Mouse (Mus musculus): ENCODE results near the gene 4930412O13Rik. TPM values are rescaled to one million over a fixed set of nuclear protein-coding genes. Genes with fewer than 3 reads are reported as not detected.

Gene 4930412O13Rik
- total RNA-seq, 2 experiments from 2014 or later: not detected

DNA sequence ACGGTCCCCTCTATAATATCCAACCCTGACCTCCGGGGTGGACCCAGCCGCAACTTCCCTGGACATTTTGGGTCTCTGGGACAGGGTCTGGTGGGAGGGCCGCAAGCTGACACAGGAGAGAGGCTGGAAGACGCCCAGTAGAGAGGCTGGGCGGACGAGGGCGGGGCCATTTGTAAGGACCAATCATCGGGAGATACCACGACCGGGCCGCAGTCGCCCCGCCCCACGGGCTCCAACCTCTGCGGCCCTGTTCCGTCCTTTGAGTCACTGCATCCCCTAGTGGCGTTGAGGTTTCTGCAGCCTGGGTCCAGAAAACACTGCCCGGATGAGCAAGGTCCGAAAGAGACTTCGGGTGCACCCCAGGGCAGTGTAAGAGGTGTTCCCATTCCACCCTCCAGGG, 1.6 kb upstream of the 4930412O13Rik start:
- DNase-seq (ENCODE audit: low spot score in 2 of 2): peak in 1 of 2 experiments; percentile 20

DNA sequence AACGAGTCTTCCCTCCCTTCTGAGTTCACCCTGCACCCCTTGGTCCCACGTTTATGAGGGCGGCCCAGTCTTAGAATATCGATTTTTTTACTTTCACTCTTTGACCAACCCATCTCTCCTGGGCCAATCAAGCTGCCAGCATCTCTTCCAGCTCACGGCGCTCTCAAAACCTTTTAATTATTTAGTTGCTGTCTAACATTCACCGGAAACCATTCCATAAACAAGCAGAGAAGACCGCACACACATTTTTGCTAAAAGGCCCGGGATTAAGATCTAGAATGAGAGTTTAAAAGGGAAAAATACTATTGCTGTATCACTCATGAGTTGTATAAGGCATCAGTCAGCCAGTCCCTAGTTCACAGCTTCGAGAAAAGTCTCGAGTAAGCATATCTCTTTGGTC, 781 bp upstream of the 4930412O13Rik start:
- no peak for DNase-seq (ENCODE audit: low spot score in 2 of 2)

DNA sequence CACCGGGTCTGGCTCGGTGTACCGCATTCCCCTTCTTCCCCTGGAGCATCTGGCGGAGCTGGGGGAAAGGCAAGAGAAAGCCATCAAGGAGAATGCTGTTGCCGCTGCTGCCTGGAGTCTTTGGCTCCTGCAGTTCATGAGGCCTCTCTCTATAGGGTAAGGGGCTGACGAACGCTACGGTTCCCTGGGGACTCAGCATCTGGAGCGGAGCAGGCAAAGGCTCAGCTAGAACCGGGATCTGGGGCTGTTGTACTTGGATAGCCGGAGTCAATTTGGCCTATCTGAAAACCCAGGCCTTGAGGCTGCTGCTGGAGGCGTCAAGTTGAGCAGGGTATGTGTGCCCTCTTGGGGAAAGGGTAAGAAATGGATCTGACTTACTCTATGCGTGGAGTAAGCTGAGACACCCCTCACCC, 565 bp downstream of the 4930412O13Rik start:
- DNase-seq (ENCODE audit: low spot score in 2 of 2): no peak

DNA sequence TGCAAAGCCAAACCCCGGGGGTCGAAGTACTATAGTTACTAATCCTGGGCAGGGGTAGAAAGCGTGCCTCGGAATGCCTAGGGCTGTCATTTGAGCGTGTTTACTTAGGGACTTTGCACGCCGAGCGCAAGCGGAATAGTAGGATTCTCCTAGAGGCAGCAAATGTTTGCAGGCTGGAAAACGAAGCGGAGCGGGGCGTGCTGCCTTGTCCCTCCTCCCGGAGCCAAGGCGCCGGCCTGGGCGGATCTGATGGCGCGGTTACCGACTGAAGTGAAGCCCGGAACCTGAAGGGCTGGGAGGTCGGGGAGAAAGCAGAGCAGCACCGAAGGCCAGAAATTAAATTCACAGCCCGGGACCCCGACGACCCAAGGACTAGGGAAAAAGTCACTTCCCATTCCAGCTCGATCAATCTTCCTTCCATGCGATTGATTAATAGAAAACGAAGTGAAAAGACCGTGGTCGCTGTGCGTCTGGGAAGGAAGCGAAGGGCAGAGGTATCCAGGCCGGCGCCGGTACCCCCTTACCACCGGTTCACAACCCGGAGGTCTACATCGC, 1.4 kb downstream of the 4930412O13Rik start:
- DNase-seq (ENCODE audit: low spot score in 2 of 2): no peak

DNA sequence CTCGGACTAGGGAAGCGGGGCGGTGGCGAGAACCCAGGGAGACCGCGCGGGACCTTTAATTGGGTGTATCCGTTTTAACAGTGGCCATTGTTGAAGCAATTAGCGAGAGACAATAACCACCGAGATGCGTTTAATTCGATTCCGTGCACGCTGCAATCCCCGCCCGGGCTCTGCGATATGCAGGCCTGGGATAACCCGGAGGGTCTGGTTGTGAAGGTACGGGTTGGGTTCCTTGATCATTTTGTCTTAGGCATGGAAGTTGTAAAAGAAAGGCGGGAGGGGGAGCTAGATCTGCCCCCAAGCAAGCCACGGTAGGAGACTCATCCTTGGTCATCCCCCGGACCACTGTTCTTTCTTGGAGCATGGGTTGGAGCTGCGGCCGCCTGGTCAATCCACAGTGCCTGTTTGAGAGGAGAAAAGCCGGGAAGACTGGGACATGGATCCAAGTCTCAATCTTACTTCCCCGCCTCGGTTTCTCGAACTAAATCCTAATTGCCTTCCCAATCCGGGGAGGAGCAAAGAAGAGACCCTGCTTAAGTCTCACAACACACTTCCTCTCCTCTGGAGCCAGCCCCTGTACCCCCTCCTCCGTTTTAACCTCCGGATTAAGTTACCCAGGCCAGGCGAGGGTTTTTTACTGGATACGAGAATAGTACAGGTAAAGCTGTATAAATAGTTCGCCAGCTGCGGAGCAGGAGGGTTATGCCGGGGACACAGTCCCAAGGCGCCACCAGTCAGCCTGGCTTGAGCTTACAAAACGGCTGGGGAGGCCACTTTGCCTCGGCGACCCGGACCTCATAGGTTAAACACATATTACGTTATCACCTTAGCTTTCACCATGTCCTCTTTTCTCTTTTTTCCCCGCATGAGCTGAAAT, 2.1 kb downstream of the 4930412O13Rik start:
- no peak for DNase-seq (ENCODE audit: low spot score in 2 of 2)

DNA sequence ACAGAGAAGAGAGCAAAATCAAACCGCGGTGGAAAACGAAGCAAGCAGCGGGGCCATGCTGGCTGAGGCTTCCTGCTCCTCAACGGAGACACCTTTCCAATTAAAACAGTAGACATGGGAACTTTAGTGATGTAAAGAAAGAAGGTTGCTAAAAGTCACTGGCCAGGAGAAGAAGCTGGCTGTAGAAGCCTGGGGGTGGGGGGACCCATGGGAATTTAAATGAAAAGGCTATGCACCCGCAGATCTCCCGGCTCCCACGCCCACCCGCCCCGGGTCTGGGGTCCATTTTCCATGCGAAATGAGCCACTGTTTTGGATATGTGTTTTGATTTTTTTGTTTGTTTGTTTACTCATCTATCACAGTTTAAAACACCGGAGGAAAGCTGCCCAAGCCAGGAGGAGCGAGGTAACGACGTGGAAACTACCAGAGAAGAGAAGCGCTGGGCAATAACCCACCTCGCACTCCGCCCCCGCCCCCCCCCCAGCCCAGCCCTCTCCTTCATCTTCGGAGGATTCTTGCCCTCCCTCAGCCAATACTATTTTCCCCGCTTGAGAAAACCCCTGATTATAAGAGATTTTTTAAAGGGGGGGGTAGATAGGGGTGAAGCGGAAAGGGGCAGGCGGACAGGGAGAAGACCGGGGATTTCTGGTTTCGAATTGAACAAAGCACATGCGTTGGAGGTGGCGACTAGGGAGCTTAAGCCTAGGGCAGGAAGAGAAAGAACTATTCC, 2.9 kb downstream of the 4930412O13Rik start:
- DNase-seq (ENCODE audit: low spot score in 2 of 2): no peak

DNA sequence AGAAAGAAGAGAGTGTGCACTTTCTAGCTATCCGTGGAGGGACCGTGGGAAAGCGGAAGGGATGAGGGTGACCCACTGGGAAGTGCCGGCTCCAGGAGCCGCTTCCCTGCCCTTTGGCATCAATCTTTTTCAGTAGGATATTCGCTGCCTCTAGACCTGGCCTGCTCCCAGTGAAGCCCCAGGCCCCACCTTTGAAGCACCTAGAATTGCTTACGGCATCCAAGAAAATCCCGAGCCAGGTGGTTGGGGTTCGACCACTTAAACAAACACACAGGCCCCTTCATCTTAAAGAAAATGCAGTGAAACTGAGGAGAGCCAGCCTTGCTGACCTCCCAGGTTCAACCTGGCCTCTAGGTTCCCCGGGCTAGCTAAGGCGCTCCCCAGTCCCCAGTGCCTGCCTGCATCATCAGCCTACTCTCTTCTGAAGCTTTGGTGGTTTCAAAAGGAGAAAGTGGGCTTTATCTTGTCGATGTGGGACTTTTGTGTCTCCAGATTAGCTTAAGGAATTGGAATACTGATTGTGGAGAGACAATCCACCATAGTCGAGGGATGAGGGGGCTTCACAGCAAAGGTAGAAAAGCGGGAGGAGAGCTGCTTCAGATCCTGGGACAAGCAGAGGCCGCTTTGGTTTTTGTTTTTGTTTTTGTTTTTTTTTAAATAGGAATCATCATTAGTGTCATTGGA, 3.6 kb downstream of the 4930412O13Rik start:
- DNase-seq (ENCODE audit: low spot score in 2 of 2): no peak

DNA sequence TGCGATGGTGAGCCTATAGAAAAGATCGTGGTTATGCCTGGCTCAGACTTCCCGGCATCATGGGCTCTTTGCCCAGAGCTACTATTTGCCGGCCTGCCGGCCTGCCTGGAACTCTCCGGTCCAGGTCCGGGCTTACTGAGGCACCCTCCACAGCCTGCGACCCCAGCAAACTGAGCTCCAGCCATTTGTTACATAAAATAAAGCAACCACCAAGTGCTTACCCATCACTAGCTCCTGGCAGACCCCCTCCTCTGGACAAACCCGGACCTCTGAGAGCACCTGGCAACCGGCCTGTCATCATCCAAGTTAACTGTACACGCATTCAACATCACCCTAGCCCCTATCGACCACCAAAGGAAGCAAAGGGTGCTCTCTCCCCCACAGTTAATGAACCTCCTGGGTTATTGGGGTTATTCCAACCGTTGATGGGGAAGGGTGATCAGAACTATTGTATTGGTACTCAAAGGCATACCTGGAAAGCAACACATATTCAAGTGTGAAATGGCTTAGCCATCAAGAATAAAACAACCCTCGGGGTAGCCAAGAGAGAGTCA, 4.2 kb downstream of the 4930412O13Rik start:
- no peak for DNase-seq (ENCODE audit: low spot score in 2 of 2)

DNA sequence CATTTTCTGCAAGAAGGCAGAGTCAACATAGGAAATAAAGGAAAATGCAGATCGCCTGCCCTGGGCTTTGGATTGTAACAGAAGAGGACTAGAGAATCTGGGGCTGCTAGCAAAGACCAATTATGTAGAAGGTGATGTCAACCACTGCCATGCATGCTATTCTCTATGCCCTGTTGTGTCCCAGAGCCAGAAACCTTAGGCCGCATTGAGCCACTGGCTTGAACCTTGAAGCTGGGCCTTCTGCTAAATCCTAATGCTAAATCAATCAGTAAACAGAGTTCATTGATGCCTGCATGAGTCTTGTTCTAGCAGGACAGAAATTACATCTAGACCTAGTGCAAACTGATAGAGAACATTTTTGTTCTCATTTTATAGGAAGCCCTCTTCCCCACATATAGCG, 5.0 kb downstream of the 4930412O13Rik start:
- DNase-seq (ENCODE audit: low spot score in 2 of 2): no peak

DNA sequence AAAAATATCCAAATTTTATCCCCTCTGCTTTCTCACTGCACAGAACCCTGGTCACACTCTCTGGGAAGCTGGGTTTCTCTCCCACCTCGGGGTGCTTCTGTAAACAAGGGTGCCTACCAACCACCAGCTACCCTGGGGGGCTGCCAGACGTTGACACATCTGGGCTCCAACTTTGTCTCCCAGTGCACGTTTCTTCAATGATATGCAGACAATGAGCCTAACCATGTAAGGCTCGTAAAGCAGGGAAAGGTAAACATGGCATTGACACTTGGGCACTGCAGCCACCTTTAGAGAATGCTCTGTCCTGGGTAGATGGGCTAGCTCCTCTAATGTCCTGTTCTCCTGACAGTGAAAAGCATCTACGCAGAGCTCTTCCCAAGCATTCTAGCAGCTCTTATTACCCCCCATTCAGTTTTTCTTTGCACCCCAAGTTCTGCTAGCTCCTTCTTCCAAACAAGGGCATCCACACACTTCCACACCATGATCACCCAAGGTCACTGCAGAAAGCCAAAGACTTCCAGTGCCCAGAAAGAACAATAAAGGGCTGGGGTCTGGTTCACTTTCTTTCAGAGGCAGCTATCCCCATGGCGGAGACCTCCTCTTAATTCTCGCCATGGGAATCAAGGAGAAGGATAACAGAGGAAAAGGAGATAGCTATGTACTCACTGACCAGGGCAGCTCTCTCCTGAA, 6.0 kb downstream of the 4930412O13Rik start:
- no peak for DNase-seq (ENCODE audit: low spot score in 2 of 2)

DNA sequence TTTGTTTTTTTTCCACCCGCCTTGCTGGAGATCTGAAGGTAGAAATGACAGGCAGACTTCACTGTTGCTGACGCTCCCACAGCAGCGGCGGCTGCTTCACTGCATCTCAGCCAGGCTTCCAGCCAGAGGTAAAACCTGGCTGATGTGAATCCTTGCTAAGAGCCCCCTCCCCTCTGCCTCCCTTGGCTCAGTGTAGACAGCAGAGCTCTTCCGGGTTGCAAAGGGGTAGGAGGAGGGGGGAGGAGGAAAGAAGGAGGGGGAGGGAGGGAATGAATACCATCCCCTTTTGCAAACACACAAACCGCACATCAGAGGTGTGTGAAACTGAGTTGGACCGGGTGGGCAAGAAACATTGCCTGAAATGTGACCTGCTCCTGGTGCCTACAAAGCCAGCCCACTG, 6.6 kb downstream of the 4930412O13Rik start:
- DNase-seq (ENCODE audit: low spot score in 2 of 2): no peak

DNA sequence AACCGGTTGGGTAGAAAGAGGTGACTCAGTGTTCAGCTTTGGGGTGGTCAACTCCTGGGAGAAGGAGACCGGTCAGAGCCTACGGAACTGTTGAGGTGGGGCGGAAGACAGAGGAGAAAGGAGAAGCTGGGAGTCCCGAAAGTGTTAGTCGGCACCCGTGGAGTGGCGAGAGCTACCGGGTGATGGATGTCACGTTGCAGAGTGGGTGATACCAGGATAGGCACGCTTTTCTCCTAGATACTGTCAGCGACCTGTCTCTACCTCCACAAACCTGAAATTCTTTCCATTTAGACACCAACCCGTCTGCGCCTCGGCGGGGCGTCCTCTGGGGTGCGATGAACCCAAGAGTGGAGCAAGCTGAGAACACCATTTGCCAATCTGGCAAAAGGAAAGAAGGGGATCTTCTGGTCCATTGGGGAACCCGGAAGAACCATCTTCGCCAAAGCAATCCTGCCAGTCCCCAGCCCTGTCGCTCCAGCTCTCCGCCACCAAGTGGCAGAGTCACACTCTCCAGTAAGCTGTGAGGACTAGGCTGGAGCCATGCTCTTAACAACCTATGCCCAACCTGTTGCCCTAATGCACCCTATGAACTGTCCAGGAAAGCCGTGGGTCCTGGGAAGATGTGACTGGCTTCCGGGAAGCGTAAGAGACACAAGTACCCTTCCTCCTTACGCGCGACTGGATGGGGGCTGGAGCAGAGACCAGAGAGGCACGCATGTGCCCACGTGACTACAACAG, 8.0 kb downstream of the 4930412O13Rik start, which contains the start of gene 9230102O04Rik:
Gene 9230102O04Rik, minus strand, starts transcription at position 628 of the 738 bp plus-strand sequence.
- DNase-seq (ENCODE audit: low spot score in 2 of 2): no peak

DNA sequence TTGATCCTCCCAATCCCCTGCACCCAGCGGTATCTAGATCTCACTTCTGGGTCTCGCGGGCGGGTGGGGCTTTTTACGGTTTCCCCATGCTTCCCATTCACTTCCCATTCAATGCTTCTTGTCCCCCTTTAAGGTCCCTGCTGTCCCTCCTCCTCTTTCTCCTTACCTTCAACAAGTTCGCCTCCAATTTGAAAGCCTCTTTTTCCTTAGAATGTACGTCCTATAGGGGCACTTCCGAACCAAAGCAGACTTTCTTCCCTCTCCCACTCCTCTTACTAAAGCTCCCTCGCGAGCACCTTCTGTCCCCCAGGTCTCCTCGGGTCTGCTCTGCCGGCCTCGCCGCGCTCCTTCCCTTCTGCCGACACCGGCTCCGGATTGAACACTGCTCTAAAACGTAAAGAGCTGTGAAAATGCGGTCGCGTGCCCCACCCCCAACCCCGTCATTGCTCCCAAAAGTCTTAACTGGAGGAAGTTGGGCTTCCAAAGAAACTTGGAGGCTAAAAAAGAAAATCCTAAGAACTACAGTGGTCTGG, 8.7 kb downstream of the 4930412O13Rik start, which contains the start of gene Gata3:
Gene Gata3, minus strand, starts transcription at position 384 of the 533 bp plus-strand sequence.
- no peak for DNase-seq (ENCODE audit: low spot score in 2 of 2)

DNA sequence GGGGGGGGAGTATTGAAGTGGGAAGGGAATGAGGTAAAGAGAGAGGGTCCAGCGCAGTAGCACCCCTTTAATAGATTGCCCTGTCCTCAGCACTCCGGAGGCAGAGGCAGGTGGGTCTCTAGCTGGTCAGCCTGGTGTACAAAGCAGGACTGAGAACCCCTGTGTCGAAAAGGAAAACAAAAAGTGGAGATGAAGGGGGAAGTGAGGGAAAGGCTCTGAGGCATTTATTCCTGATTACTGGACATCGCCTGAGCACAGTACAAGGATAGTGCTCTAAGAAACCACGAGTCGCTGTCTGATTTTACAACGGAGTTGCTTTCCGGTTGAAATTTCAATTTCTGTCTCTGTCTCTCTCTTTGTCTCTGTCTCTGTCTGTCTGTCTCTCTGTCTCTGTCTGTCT, 9.2 kb downstream of the 4930412O13Rik start:
- no peak for DNase-seq (ENCODE audit: low spot score in 2 of 2)

DNA sequence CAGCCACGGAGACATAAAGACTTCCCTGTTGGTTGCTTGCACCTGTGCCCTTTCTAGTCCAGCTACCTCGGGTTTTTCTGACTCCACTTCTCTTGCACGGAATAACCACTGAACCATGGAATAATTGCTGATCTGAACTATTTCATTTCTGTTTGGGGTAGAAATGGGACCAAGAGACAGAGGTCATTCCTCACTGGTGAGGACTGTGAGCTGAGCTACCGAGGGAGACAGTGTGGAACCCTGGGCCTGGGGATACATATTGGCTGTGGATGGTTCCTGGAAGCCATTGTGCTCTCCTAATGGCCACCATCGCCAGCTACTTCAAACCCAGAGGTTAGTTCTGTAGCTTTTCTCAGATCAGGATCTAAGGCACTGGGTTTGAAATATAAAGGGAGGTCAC, 9.9 kb downstream of the 4930412O13Rik start:
- DNase-seq (ENCODE audit: low spot score in 2 of 2): no peak

DNA sequence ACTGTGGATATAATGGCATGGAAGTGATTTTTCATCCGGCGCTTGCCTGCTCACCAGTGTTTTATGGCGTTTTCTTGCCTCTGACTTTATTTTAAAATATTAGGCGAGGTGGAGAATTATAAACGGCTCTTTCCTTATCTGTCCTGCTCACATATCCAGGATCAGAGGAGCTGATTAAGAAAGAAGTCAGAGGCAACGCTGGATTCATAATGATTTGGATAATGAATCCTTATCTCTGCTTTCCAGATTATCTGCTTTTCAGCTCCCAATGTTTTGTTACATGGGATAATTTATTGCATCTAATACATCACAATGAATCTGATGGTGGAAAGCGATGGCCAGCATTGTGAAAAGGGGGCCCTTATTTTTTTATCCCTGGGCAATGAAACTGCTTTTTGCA, 11.5 kb downstream of the 4930412O13Rik start:
- DNase-seq (ENCODE audit: low spot score in 2 of 2): no peak

DNA sequence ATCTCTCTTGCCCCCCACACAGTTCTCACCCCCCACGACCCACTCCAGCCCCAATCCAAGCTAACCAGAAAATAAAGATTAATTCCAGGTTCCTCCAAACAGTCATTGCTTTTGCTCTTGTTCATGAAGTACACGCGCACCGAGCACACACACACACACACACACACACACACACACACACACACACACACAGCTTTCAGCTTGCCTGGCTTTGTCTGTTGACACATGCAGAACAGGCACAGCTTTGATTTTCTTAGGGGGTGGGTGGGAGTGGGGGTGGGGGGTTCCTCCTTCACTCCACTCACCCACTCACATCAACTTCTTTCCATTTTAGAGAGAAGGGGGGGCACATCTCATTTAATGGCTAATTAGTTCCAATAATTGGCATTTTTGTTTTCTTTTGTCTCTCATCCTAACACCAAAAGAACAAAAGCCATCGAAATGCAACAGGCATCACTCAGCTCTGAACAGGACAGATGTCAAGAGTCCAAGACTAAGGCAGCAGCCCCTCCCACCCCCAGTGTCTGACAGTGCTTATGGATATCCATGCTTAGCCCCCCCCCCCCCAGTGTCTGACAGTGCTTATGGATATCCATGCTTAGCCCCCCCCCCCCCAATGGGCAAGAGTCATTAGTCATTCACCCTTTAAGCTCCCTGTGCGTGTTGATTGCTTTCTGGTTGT, 12.4 kb downstream of the 4930412O13Rik start:
- DNase-seq (ENCODE audit: low spot score in 2 of 2): no peak

DNA sequence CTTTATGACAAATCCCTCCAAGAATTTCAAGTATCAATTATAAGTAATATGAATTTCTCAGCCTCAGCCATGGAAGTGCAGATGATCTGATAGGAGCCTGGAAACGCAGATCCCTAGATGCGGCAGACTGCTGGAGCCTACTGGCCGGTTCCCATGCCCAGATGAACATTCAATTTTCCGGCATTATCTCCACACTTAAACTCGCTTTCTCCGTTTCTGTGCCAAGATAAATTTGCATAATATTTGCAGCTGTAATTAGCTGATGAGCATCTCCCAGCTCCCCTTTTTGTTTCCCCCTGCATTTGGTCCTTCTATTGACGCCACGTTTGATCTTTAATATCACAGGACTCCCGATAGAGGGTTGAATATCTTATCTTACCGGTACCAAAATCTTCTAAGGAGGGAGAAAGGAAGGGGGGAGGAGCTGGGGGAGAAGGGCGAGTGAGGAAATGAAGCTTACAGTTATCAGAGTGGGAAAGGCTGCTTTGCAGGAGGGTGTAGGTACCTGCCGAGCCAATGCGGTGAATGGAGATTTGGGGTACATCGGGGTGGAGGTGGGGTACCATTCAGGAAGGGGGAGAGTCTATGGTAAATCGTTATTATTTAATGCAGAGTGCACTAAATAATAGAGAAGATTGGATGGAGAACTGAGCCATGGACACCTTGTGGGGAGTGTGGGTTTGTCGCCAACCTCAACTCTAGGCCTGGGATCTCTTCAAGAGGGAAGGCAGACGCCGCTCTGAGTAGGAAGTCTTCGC, 14.0 kb downstream of the 4930412O13Rik start:
- no peak for DNase-seq (ENCODE audit: low spot score in 2 of 2)
